Mouse (Mus musculus) cerebellum, adult 11 months (tissue): ENCODE measurements around the gene Tmem95.

Experiments used
- DNase-seq: peaks from one replicate; pipeline ENCODE4 v3.0.0; 2022

Gene Tmem95

DNA sequence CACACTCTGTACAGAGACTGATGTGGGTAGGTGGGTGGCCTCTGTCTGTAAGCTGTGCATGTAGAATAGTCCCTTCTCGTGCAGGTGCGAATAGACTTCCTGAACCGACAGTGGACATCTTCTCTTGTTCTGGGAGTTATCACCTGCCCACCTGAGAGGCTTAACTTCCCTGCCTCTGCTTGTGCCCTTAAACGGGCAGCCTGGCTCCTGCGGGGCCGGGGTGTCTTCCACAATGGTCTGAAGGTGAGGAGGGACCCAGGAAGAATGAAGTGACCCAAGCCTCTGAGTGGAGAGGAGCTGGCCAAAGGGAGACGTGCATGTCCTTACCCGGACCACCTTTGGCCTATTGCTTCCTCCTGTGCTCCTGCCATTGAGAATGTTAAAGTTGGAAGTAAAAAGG lies 32.4 kb upstream of the Tmem95 start:
- no peak for DNase-seq

GRCm38 (mm10) chr11:69909174-69909573 lies 31.4 kb upstream of the Tmem95 start:
- DNase-seq = no peak

- DNase-seq = no peak
These were observed 30.8 kb upstream of the Tmem95 start for GRCm38 (mm10) chr11:69908645-69909044.

- no peak for DNase-seq
These were observed 26.5 kb upstream of the Tmem95 start for GRCm38 (mm10) chr11:69904311-69904710.

DNA sequence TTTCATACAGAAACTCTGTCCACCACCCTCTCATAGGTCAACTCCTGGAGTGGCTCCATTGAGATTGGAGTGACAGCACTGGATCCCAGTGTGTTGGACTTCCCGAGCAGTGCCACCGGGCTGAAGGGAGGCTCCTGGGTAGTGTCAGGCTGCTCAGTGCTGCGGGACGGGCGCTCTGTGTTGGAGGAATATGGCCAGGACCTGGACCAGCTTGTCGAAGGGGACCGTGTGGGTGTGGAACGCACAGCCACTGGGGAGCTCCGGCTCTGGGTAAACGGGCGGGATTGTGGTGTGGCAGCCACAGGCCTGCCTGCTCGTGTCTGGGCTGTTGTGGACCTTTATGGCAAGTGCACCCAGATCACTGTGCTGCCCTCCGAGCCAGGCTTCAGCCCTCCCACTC lies 25.2 kb upstream of the Tmem95 start:
- DNase-seq = peak; percentile 30

- DNase-seq = no peak
These were observed 24.2 kb upstream of the Tmem95 start for GRCm38 (mm10) chr11:69901993-69902392.

- peak; percentile 95 for DNase-seq
These were observed 23.6 kb upstream of the Tmem95 start for GRCm38 (mm10) chr11:69901406-69901846.

DNA sequence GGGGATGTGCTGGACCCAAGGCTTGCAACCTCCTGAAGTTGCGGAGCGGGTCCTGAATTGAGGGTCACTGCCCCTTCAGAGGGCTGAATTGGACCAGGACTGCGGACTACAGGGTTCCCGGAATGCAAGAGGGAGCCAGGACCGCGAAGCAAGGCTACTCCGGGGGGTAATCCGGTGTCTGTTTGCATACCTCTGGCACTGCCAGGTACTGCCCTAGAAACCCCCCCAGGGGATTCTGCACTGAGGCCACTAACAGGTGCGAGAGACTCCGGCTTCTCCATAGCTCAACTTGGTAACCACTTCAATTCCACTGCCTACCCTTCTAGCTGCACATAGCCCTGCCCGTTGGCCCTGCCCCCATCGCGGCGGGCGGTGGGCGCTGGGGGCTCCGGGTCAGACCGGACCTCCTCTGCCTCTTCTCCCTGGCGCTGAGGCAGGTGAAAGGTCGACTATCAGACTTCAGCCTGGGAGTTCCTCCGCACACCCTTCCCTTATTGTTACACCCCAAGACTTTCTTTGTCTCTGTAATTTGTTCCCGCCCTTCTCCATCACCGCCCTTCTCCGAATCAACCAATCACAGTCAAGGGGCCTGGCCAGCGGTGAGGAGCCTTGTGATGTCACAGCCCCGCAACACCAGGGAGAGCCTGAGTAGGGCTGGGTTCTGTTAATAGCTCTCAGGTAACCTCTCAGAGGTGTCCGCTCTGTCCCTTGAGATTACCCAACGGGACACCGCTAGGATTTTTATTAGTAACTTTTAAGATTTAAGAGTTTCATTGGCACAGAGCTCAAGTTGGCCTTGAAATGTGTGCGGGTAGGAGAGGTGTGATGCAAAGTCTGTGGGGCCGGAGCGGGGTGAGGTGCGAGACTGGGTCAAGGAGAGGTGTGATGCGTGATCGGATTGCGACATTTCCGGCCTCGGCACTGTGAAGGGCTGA lies 22.9 kb upstream of the Tmem95 start, which contains the start of the genes 2810408A11Rik and Neurl4:
Gene 2810408A11Rik, minus strand, starts transcription at position 517 of the 935 bp plus-strand sequence.
Gene Neurl4, plus strand, starts transcription at position 602 of the 935 bp plus-strand sequence.
- peak; percentile 85 for DNase-seq

DNA sequence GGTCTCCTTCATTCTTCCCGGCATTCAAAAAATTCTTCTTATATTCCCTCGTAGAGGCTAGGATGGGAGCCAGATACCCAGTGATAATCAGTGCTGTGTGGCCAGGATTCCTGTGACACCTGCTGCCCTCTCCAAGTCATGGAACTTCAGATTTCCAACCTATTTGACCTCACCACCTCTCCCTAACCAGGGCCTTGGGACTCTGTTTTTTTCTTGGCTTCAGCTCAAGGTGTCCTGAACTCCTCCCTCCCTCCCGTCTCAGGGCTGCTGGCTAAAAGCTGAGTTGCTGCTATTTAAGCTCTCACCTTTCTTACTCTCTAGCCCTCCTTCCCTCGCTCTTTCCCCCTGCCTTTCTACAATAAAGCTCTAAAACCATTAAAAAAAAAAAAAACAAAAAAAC lies 22.1 kb upstream of the Tmem95 start:
- DNase-seq = no peak

DNA sequence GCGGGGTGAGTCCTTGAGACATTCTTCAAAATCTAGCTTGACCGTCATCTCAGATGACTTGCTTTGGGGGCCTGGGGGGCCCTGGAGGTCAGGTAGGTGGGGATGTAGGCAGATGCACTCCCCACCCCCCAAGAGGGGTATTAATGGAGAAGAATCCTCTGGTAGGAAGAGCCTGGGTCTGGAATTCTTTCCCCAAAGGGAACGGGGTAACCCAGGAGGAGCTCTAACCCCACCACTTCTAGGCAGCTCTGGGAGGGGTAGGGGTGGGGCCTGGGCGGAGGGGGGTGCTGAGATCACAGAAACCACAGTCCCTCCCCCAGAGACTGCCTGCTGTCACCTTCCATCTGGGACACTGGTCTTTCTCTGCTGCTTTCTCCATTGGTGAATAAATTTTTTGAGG lies 17.5 kb upstream of the Tmem95 start, which contains the start of gene Acap1:
Gene Acap1, minus strand, starts transcription at position 249 of the 400 bp plus-strand sequence.
- no peak for DNase-seq

DNA sequence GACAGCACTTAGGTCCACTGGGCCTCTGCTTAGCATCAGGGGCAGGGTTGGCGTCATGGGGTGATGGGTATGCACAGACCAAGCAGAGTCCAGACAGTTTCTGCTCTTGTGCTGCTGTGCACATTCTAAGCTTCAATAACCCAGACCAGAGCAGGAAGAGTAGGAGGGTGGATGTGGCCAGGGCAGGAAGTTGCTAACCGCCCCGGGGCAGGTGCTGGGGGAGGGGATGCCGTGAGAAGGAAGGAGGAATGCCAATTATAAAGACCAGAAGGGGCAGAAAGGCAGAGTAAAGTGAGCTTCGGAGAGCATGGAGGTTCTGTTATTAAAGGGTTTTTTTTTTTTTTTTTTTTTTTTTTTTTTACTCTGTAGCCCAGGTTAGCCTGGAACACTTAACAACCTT lies 16.9 kb upstream of the Tmem95 start:
- DNase-seq = no peak

- no peak for DNase-seq
These were observed 13.7 kb upstream of the Tmem95 start for GRCm38 (mm10) chr11:69891482-69891881.

DNA sequence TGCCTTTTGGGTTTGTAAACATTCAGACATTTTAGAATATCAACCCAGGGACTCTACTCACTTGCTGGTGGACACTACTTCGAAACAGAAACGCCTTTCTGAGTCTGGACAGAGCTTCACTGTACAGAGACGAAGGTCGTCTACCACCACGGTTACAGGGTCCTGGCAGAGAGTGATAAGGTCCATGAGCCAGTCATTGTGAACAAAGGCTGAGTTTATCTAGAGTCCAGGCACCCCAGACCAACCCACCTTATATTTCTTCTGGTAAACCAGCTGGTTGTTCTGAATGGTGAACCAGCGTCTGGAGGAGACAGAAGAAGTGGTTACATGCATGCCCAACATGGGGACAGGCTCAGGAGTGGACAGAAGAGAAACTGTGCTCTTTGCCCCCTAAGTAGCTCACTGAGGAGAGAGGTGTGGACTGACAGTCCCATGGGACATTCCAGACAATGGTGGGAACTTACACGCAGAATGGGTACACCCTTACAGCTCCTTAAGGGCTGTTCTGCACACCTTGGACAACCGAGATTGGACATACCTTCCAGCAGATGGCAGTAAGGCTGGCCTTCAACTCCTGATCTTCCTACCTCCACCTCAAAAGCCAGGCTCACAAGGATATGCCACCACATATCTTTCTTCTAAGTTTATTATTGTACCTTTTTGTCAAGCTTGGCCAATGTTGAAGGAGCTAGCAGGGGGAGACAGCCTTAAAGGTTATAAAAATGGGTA lies 9.3 kb upstream of the Tmem95 start:
- DNase-seq = no peak

GRCm38 (mm10) chr11:69884663-69885062 lies 6.8 kb upstream of the Tmem95 start:
- DNase-seq = no peak

DNA sequence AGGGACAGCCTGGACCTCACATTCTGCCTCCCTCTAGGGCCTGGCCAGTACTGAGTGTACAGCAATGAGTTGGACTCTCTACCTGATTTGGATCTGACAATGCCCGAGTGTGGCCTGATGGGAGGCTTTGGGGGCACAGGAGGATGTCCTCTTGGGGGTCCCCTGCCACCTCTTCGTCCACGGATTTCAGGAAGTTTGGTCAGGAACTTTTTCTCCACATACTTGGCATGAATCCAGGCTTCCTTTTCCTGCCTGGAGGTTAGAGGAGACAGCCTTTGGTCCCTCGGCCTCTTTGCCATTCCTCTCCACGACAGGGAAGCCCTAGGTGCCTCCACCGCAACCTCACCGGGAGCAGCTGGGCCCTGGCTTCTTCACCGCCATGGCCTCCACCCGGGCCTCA lies 6.4 kb upstream of the Tmem95 start:
- DNase-seq = no peak

DNA sequence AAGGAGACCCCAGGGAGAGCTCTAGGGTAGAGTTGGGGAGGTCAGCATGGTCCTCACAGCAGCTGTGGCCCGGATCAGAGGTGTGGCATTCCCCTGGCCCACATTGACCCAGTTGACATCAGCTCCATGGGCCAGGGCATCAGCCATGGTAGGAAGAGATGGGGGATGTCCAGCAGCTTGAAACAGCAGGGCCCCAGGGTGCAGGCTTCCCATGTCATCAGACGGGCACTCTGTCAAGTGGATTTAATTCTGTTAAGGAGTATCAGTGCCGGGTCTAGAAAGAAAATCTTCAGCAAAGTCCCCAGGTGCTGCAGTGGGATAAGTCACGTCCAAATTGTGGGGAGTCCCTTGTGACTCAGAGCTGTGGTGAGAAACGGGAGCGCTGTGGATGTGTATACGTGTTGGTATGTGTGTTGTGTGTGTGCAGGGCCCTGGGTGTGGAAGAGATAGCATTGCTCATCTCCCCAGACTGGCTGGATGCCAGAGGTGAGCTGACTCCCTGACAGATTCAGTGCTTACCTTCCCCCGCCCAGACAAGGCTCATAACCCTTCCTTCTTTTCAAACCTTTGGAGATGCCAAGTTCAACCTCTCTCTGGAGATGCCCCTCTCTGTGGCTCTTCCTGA lies 5.8 kb upstream of the Tmem95 start:
- DNase-seq = no peak

DNA sequence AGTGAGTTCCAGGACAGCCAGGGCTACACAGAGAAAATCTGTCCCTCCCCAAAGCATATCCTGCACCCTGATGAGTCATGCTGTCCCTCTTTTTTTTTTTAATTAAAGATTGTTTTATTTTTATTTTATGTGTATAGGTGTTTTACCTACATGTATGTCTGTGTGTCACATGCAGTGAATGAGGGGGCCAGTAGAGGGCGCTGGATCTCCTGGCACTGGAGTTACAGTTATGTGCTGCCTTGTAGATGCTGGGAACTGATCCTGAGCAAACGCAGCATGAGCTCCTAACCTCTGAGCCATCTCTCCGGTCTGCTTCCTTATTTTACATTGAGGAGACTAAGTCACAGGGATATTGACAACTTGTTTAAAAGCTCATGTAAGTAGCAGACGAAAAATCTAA lies 5.2 kb upstream of the Tmem95 start:
- DNase-seq = no peak

GRCm38 (mm10) chr11:69881787-69882670 lies 4.2 kb upstream of the Tmem95 start:
- DNase-seq = no peak

- peak; percentile 66 for DNase-seq
These were observed 3.2 kb upstream of the Tmem95 start, which contains the start of gene Kctd11 for GRCm38 (mm10) chr11:69880853-69881603. TSS of gene Kctd11 (minus strand) at chr11:69881406.

DNA sequence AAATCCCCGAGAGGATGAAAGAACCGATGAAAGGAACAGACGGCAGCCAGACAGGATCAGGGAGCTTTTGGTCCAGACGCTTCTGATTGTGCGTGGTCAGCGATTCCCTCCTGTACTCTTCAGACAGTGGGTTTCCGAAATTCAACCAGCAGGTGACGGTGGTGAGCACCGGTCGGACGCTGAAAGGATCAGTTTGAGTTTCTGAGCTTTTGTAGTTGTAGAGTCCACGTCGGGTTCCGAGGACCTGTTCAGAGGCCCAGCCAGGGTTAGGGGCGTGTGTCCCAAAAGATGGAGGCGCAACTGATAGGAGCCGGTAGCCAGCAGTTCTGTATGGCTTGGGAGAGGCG lies 2.7 kb upstream of the Tmem95 start:
- DNase-seq = peak; percentile 36

- DNase-seq = no peak
These were observed 1.9 kb upstream of the Tmem95 start for GRCm38 (mm10) chr11:69879711-69880110.
